Mouse (Mus musculus) midbrain, embryonic 13.5 days (tissue): ENCODE measurements around the gene Mis12. TPM values are rescaled to one million over a fixed set of nuclear protein-coding genes. Genes with fewer than 3 reads are reported as not detected.
A peak's percentile ranks its signal among the peaks of the same experiment; 100 is the strongest.

ENCODE experiments used
- ATAC-seq: fragments of 200-750 bp; cut with Nextera tagmentation; 2 replicates; pipeline ENCODE4 v1.8.0; 2017; ENCODE audit warnings: mild to moderate bottlenecking, moderate TSS enrichment, moderate library complexity
- H3K27ac ChIP-seq: fragments of 300-500 bp; sonication (generic); 2 replicates; pipeline ENCODE4 v1.5.1; 2015; ENCODE audit warnings: inconsistent platforms, mild to moderate bottlenecking, moderate library complexity
- H3K27me3 ChIP-seq: fragments of 300-500 bp; sonication (generic); 2 replicates; pipeline ENCODE4 v1.6.1; 2015; ENCODE audit warnings: mild to moderate bottlenecking, inconsistent platforms
- H3K36me3 ChIP-seq: fragments of 300-500 bp; sonication (generic); 2 replicates; pipeline ENCODE4 v1.6.1; 2015; ENCODE audit warnings: mild to moderate bottlenecking, inconsistent platforms
- H3K4me1 ChIP-seq: fragments of 300-500 bp; sonication (generic); replicated peaks from 2 replicates; pipeline ENCODE4 v1.6.1; 2015; ENCODE audit warnings: inconsistent platforms
- H3K4me2 ChIP-seq: fragments of 300-500 bp; sonication (generic); replicated peaks from 2 replicates; pipeline ENCODE4 v1.6.1; 2015; ENCODE audit warnings: moderate library complexity, mild to moderate bottlenecking, inconsistent platforms
- H3K4me3 ChIP-seq: fragments of 300-500 bp; sonication (generic); replicated peaks from 2 replicates; pipeline ENCODE4 v1.5.1; 2015; ENCODE audit warnings: mild to moderate bottlenecking, inconsistent platforms
- H3K9ac ChIP-seq: fragments of 300-500 bp; sonication (generic); replicated peaks from 2 replicates; pipeline ENCODE4 v1.6.1; 2015; ENCODE audit warnings: mild to moderate bottlenecking, inconsistent platforms
- H3K9me3 ChIP-seq: fragments of 300-500 bp; sonication (generic); 2 replicates; pipeline ENCODE4 v1.6.1; 2016; ENCODE audit warnings: mild to moderate bottlenecking, inconsistent platforms
- WGBS: fragments of 180-500 bp; shearing (Covaris S2); methylation state at CpG from one replicate; pipeline ENCODE4 v1.1.7; 2015; 5-methylcytosine and 5-hydroxymethylcytosine counted together
- polyA plus RNA-seq: library from polyadenylated mRNA; unstranded; fragments of >200 nt; fragmentation: Nextera tagmentation; extraction: Ambion mirVana; gene quantifications from 2 replicates; pipeline ENCODE4 v1.2.1, GENCODE M21; 2015

Gene Mis12
- polyA plus RNA-seq, 1 experiment from 2014 or later, result 46.1 TPM

DNA sequence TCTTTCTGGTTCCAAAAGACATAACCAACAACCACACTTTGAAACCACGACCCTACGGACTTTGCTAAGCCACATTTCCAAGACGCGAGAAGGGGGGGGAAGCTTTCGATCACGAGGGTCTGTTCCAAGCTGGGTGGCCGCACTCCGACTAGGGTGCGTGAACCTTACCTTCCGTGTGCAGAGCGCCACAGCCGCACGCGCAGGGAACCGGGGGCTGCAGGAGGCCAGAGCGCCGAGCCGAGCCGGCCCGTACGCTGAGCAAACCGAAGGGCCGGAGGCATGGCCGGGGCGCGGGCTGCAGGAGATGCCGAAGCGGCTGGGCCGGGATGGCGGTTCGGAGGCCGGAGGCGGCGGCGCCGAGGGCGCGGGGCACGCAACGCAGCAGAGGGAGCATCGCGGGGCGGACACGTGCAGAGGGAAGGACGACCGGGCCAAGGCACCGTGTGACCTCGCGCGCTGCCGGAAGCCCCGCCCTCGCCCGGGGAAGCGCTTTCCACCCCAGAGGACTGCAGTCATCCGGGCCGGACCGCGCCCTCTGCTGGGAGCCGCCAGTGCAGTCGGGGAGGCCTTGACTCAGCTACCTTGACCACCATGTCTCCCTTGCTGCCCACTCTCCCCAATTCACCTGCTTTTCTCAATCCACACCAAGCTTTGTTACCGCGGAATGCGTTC lies 36.7 kb upstream of the Mis12 start, which contains the start of gene C1qbp:
C1qbp (minus strand) TSS at position 470 of the 672 bp plus-strand sequence.
- peaks cover 13% of the 10 kb centered on the region for H3K4me1 ChIP-seq
- peak; percentile 98 for ATAC-seq
- H3K9me3 ChIP-seq, result no peaks in the 10 kb centered on the region
- no peaks in the 10 kb centered on the region for H3K27me3 ChIP-seq
- H3K9ac ChIP-seq, result peak within 1 kb of the TSS; percentile 94
- peaks cover 63% of the 10 kb centered on the region for H3K36me3 ChIP-seq
- H3K4me3 ChIP-seq, result peak within 1 kb of the TSS; percentile 97
- peak within 1 kb of the TSS; percentile 51; the same call in 1 of the 2 replicates for H3K27ac ChIP-seq
- H3K4me2 ChIP-seq, result peak within 1 kb of the TSS; percentile 83
- under 1% methylated on average over 60 of the region's 64 CpGs for WGBS

GRCm38 (mm10) chr11:71001167-71001566 lies 18.2 kb upstream of the Mis12 start:
- 86% methylated on average over 4 of the region's 4 CpGs for WGBS
- no peak for ATAC-seq

GRCm38 (mm10) chr11:71003611-71004315 lies 15.6 kb upstream of the Mis12 start:
- peaks cover 19% of the 10 kb centered on the region for H3K36me3 ChIP-seq
- H3K4me1 ChIP-seq, result peaks cover 25% of the 10 kb centered on the region
- WGBS, result under 1% methylated on average over 49 of the region's 49 CpGs
- peak overlapping the region; percentile 94 for H3K4me3 ChIP-seq
- H3K27ac ChIP-seq, result peak overlapping the region; percentile 82
- H3K27me3 ChIP-seq, result no peaks in the 10 kb centered on the region
- ATAC-seq, result peak; percentile 92
- peak overlapping the region; percentile 81 for H3K9ac ChIP-seq
- H3K4me2 ChIP-seq, result peak overlapping the region; percentile 86
- no peaks in the 10 kb centered on the region for H3K9me3 ChIP-seq

More at GRCm38 (mm10) chr11:71001167-71001566, 18.2 kb upstream of the Mis12 start:
- H3K27ac ChIP-seq, result no peak overlapping the region
- no peak overlapping the region for H3K9ac ChIP-seq
- H3K4me1 ChIP-seq, result peaks cover 25% of the 10 kb centered on the region
- peaks cover 34% of the 10 kb centered on the region for H3K36me3 ChIP-seq
- H3K4me2 ChIP-seq, result no peak overlapping the region
- no peaks in the 10 kb centered on the region for H3K9me3 ChIP-seq
- no peaks in the 10 kb centered on the region for H3K27me3 ChIP-seq
- no peak overlapping the region for H3K4me3 ChIP-seq

- WGBS, result under 1% methylated on average over 35 of the region's 35 CpGs
- peak; percentile 99 for ATAC-seq
- peak within 1 kb of the TSS; percentile 94 for H3K4me3 ChIP-seq
- H3K27ac ChIP-seq, result peak within 1 kb of the TSS; percentile 82
- H3K9me3 ChIP-seq, result no peaks in the 10 kb centered on the region
- H3K36me3 ChIP-seq, result peaks cover 19% of the 10 kb centered on the region
- peak within 1 kb of the TSS; percentile 86 for H3K4me2 ChIP-seq
- no peaks in the 10 kb centered on the region for H3K27me3 ChIP-seq
- H3K4me1 ChIP-seq, result peaks cover 25% of the 10 kb centered on the region
- H3K9ac ChIP-seq, result peak within 1 kb of the TSS; percentile 81
These were observed 15.1 kb upstream of the Mis12 start, which contains the start of gene Dhx33 for GRCm38 (mm10) chr11:71004316-71004773. Dhx33 (minus strand) TSS chr11:71004437.

GRCm38 (mm10) chr11:71005046-71005445 lies 14.4 kb upstream of the Mis12 start:
- Histone ChIP-seq H3K4me1 (peaks cover 25% of the 10 kb centered on the region), H3K36me3 (peaks cover 19% of the 10 kb centered on the region), H3K27me3 (no peaks in the 10 kb centered on the region), H3K4me3 (peak overlapping the region; percentile 94), H3K27ac (no peak overlapping the region), H3K4me2 (peak overlapping the region; percentile 43), H3K9me3 (no peaks in the 10 kb centered on the region), H3K9ac (peak overlapping the region; percentile 51; the same call in 1 of the 2 replicates)
- no peak for ATAC-seq
- WGBS, result 65% methylated on average over 5 of the region's 5 CpGs

DNA sequence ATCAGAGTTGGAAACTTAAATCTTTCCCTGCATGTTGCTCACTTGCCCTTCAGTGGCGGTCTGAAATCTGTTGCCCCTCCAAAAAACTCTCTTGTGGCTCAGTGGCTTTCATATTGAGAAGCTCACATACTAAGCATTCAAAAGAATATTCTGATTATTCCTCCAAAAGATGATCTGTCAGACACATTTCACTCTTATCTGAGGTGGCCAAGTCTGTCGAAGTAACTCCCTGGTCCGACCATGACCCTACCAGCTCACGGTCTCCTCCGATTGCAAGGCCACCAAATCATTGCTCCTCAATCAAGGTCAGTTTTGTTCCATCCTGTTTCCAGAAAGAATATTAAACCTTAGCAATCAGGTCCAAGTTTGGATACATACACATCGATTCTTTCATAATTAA lies 12.4 kb upstream of the Mis12 start:
- 97% methylated on average over 6 of the region's 6 CpGs for WGBS
- Histone ChIP-seq H3K4me3 (no peak overlapping the region), H3K27ac (no peak overlapping the region), H3K4me2 (no peak overlapping the region), H3K36me3 (peaks cover 33% of the 10 kb centered on the region), H3K9me3 (no peaks in the 10 kb centered on the region), H3K9ac (no peak overlapping the region), H3K4me1 (peaks cover 21% of the 10 kb centered on the region), H3K27me3 (no peaks in the 10 kb centered on the region)
- no peak for ATAC-seq

- no peak overlapping the region for H3K4me3 ChIP-seq
- WGBS, result 92% methylated on average over 7 of the region's 7 CpGs
- ATAC-seq, result no peak
- no peaks in the 10 kb centered on the region for H3K9me3 ChIP-seq
- no peak overlapping the region for H3K27ac ChIP-seq
- H3K9ac ChIP-seq, result no peak overlapping the region
- H3K27me3 ChIP-seq, result no peaks in the 10 kb centered on the region
- H3K4me2 ChIP-seq, result no peak overlapping the region
- H3K36me3 ChIP-seq, result peaks cover 41% of the 10 kb centered on the region
- peaks cover 13% of the 10 kb centered on the region for H3K4me1 ChIP-seq
These were observed 11.6 kb upstream of the Mis12 start for GRCm38 (mm10) chr11:71007831-71008230.

DNA sequence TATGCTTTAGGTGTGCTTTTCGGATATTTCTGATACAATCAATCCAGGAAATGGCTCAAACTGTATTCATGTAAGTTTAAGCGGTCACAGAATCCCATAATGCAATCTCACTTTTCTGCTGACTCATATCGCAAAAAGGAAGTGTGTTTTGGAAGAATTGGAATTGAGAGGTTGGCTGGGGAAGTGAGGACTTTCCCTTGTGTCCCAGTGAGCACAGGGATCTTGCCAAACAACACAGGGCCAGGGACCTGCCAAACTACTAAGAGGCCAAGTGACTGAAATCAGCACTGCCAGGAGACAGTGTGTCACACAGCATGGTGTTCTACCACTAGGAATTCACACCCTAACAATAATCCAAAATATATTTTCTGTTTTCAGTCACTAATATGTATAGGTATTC lies 11.1 kb upstream of the Mis12 start:
- Histone ChIP-seq H3K4me2 (no peak overlapping the region), H3K27ac (no peak overlapping the region), H3K9me3 (no peaks in the 10 kb centered on the region), H3K36me3 (peaks cover 42% of the 10 kb centered on the region), H3K27me3 (no peaks in the 10 kb centered on the region), H3K4me1 (peaks cover 8% of the 10 kb centered on the region), H3K9ac (no peak overlapping the region), H3K4me3 (no peak overlapping the region)
- WGBS, result 94% methylated on average over 3 of the region's 3 CpGs
- ATAC-seq, result no peak

DNA sequence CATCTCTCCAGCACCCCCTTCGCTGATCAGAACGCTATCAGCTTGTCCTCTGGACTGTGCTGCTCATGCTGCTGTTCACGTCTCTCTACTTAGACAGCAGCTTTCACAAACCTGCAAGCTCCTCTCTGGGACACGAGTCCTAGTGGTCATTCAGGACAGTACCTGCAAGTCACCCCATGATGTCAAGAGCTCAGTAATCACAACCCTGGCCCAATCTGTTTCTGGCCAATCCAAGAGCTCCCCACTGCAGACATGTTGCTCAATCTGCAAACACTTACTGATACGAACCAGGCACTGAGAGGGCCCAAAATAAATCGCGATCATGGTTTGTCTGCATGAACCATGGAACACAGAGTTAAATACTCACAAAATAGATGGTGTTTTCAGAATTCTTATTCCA lies 6.7 kb upstream of the Mis12 start:
- no peak overlapping the region for H3K27ac ChIP-seq
- peaks cover 15% of the 10 kb centered on the region for H3K4me1 ChIP-seq
- peaks cover 44% of the 10 kb centered on the region for H3K36me3 ChIP-seq
- no peaks in the 10 kb centered on the region for H3K9me3 ChIP-seq
- 94% methylated on average over 7 of the region's 7 CpGs for WGBS
- H3K27me3 ChIP-seq, result no peaks in the 10 kb centered on the region
- no peak for ATAC-seq
- H3K4me2 ChIP-seq, result no peak overlapping the region
- H3K9ac ChIP-seq, result no peak overlapping the region
- H3K4me3 ChIP-seq, result no peak overlapping the region

- ATAC-seq, result no peak
- H3K9me3 ChIP-seq, result no peaks in the 10 kb centered on the region
- no peak overlapping the region for H3K4me3 ChIP-seq
- no peak overlapping the region for H3K4me2 ChIP-seq
- WGBS, result 90% methylated on average over 1 of the region's 1 CpGs
- peaks cover 12% of the 10 kb centered on the region for H3K36me3 ChIP-seq
- H3K4me1 ChIP-seq, result peaks cover 43% of the 10 kb centered on the region
- H3K27ac ChIP-seq, result no peak overlapping the region
- H3K9ac ChIP-seq, result no peak overlapping the region
- no peaks in the 10 kb centered on the region for H3K27me3 ChIP-seq
These were observed 2.4 kb upstream of the Mis12 start for GRCm38 (mm10) chr11:71017051-71017450.

DNA sequence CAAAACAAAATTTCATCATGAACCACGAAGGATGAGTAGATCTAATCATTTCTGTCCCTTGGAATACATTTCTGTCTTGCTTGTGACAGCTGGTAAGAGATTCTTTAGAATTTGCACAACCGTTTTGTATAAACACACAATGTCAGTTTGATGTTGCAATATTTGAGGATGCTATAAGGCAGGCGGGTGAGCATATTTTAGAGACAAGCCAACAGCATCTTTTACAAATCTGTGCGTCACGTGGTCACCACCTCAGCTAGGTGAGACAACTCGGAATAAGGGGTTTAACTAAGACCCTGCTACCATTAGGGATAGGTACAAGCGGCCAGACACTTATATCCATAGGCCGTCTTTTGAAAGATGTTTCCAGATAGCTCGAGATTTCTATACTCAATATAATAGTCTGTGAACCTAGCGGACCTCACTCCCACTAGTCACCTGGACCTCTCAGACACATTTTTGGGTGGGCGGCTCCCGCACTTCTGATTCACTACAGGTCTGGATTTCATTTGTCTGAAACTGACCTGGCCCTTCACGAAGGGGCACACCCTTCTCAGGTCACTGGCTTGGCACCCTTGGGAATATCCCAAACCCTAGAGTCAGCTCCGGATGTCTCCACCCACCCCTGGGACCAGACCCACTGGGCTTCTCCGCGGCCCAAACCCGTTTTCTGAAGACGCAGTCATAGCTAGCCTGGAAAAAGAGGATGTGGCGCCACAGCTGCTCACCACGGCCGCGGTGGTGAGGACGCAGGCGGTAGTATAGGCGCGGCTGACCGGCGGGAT lies 803 bp upstream of the Mis12 start:
- Histone ChIP-seq H3K9me3 (no peaks in the 10 kb centered on the region), H3K9ac (peak overlapping the region; percentile 88), H3K4me2 (peak overlapping the region; percentile 83), H3K4me1 (peaks cover 52% of the 10 kb centered on the region), H3K27me3 (no peaks in the 10 kb centered on the region), H3K27ac (peak overlapping the region; percentile 84), H3K4me3 (peak overlapping the region; percentile 74), H3K36me3 (0 out of 2 replicates have a peak, but pooled peaks cover under 1% of the 10 kb centered on the region)
- WGBS, result 6% methylated on average over 28 of the region's 28 CpGs
- ATAC-seq, result no peak
